Mouse (Mus musculus) urinary bladder, adult 2 months (tissue): ENCODE measurements around the gene Plk4. TPM values are rescaled to one million over a fixed set of nuclear protein-coding genes. Genes with fewer than 3 reads are reported as not detected.
"Not testable (repeated sequence)": the region's sequence is repeated elsewhere in the genome, so short reads cannot be mapped to it uniquely, and the experiment has no call there.

ENCODE experiments used
- DNase-seq: peaks from one replicate; pipeline ENCODE4 v3.0.0; 2022; ENCODE audit warnings: low spot score
- polyA plus RNA-seq: library from polyadenylated mRNA; depleted of rRNA; stranded (reverse); fragments of >200 nt; gene quantifications from 2 replicates; pipeline ENCODE4 v1.2.3, GENCODE M21; 2012; rRNA removed

Plk4 gene
- polyA plus RNA-seq, result 3.0 and 3.2 TPM in 2 replicates

DNA sequence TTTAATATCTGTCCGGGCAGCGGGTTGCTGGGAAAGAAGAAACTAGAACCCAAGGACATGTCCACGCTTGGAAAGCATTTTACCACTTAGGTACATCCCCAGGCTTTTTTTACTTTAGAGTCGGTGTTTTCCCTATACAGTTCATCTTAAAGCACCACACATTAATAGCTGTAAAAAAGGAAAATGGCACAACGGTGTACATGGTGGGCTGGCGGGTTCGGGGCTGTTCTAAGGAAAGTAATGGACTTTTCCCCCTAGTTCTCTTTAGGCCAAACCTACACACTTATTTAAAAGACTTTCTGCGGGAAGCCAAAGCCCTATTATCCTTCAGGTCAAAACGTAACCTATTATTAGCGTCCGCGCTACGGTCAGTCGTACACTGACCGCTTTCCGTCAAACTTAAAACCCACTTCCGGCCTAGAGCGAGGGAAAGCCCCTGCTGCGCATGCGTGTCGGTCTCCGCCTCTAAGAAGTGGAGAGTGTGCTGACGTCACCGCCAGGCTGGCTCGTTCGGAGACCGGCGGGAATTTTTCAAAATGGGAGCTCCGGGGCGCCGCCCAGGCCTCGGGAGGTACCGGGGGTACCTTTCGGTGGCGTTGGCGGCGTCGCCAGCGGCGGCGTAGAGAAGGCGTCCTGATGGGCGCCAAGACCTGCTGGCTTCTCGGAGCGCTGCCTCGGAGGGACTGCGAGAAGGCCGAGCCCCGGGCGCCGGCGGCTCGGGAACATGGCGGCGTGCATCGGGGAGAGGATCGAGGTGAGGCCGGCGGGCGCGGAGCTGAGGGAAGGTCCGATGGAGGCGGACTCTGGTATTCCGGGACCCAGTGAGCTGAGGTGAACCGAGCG is at the start of gene Plk4:
Gene Plk4, plus strand, starts transcription at position 490 of the 843 bp plus-strand sequence.
- DNase-seq, result peak; percentile 85

DNA sequence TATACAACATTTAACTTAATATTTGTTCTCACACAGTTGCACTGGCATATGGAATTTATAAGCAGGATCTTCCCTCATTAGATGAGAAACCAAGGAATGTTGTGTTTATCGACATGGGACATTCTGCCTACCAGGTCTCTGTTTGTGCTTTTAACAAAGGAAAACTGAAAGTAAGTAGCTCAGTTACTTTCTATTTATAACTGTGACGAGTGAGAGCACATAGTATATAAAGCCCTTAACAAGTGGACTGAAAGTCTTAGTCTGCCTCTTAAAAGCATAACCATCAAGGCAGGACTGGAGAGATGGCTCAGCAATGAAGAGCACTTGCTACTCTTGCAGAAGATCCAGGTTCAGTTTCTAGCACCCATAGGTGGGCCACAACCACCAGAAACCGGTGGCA is 39.1 kb upstream of the Plk4 start:
- DNase-seq, result no peak

GRCm38 (mm10) chr3:40761312-40761711 is 38.5 kb upstream of the Plk4 start:
- no peak for DNase-seq

DNA sequence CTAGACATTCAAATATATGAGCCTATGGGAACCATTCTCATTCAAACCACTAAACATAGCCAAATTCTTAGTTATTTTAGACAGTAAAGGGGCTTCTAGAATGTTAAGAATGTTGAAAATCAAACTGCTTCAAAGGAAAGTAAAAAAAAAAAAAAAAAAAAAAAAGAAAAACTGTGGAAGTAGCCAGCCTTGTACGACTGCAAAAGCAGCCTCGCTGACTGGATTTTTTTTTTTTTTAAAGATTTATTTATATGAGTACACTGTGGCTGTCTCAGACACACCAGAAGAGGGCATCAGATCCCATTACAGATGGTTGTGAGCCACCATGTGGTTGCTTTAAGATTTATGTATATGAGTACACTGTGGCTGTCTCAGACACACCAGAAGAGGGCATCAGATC is 6.0 kb upstream of the Plk4 start:
- no peak for DNase-seq

- no peak for DNase-seq
Observed at GRCm38 (mm10) chr3:40798054-40798453, 1.8 kb upstream of the Plk4 start.

- no peak for DNase-seq
Observed at GRCm38 (mm10) chr3:40798500-40798899, 1.3 kb upstream of the Plk4 start.

DNA sequence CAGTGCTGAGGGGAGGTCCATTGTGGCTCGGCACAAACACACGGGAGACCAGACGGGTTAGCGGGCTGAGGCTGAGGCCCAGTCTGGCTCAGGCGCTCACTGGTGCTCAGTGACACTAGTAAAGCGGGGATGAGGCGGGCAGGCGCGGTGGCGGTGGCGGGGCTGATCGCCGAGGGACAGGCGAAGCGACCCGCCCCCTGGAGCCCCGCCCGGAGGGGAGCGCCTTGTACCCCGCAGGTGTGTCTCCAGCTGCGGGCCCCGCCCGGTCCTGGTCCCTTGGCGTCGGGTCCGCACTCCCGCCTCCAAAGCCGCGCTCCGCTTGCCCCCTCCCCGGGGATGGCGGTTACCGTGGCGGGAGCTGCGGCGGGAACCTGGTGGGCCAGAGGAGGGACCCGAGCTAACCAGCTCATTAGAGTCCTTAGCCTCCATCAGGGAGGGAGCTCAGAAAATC is 579 bp downstream of the Plk4 start:
- no peak for DNase-seq

DNA sequence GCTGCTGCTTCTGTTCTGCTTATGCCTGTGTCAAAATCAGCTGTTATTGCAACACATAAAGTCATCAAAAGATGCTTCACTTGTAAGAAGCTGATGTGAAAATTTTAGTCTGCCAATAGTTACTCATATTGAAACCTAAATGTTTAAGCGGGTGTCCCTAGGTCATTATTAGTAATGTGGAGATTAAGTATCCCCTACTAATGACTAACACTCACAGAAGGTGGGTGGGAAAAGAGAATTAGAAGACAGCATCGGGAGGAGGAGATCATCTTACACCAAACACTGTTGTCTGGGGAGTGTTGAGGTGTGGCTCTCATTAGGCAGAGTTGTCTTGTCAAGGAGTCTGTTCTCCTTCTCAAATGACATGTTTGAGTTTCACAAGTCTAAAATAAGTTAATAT is 7.1 kb downstream of the Plk4 start:
- DNase-seq, result no peak

GRCm38 (mm10) chr3:40808686-40809085 is 8.9 kb downstream of the Plk4 start:
- no peak for DNase-seq

GRCm38 (mm10) chr3:40809894-40810293 is 10.1 kb downstream of the Plk4 start:
- no peak for DNase-seq

DNA sequence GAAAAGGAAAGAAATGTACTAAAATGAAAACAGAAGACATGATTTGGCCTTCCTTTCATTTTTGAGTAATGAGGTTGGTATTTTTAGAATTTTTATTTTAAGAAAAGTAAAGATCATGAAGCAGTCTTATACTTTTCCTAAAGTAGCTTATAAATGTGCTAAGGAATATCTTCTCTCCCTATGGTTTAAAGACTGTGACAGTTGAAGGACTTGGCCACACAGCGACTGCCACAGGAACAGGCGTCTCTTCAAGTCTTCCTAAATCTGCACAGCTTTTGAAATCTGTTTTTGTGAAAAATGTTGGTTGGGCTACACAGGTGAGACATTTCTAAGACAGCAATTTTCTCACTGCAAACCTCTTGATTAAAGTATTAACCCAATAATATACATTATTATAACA is 13.5 kb downstream of the Plk4 start:
- DNase-seq, result no peak

DNA sequence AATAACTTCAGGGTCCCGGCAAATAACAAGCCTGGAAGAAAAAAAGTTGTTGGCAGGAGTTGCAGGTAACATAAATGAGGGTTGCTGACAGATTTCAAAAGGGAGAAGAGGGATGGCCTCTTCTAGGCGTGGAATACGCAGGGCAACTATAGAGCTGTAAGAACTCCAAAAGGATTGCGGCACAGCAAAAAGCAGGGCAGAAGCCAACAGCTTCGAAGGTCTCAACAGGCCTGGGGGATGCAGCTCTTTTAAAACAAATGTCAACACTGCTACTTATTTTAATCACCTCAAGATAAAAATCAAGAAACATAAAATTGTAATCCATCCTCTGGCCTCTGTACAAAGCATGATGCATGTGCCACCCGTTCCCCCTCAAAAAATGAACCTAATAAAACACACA is 45.7 kb downstream of the Plk4 start:
- DNase-seq, result not testable (repeated sequence)

DNA sequence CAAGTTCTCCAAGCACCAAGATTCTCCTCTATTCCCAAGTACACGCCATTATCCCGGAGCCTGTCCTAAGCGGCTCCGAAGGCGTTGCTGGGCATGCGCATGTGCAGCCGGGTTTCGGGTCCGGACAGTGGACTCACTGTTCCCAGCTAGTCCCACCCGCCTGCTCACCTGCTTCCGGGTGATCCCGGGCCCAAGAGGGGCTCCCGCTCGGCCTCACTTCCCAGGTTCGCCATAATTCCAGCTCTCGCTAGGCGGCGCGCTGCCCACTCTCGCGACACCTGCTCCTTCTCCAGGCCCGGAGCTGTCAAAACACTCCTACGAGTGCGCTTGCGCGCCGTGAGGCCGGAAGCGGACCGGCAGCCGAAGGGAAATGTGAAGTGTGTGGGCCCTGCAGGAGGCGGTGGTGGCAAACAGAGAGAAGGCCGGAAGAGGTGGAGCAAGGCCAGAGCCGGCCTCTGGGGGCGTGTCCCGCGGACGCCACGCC is 46.7 kb downstream of the Plk4 start, which contains the start of gene Mfsd8:
Gene Mfsd8, minus strand, starts transcription at position 414 of the 484 bp plus-strand sequence.
- peak; percentile 82 for DNase-seq

- DNase-seq, result not testable (repeated sequence)
Observed at GRCm38 (mm10) chr3:40846957-40847017, 47.0 kb downstream of the Plk4 start, which contains the start of gene Abhd18. Gene Abhd18, plus strand, starts transcription at chr3:40846970.

GRCm38 (mm10) chr3:40847018-40847417 is 47.2 kb downstream of the Plk4 start:
- peak; percentile 44 for DNase-seq

DNA sequence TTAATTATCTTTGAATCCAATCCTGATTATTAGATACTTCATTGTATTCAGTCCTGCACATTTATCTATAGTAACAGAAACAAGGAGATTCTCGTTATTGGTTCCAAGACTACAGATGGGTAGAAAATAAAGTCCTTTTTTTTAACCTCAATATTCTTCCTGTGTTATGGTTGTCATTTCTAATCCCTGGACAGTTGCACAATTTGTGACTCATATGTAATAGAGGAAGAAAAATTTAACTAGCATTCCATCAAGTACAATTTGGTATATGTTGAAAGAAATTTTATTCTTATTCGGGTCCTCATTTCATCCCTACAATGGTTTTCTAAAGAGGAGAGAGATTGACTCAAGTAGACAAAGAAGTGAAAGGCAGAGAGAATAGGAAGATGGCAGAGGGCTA is 48.1 kb downstream of the Plk4 start:
- not testable (repeated sequence) for DNase-seq

DNA sequence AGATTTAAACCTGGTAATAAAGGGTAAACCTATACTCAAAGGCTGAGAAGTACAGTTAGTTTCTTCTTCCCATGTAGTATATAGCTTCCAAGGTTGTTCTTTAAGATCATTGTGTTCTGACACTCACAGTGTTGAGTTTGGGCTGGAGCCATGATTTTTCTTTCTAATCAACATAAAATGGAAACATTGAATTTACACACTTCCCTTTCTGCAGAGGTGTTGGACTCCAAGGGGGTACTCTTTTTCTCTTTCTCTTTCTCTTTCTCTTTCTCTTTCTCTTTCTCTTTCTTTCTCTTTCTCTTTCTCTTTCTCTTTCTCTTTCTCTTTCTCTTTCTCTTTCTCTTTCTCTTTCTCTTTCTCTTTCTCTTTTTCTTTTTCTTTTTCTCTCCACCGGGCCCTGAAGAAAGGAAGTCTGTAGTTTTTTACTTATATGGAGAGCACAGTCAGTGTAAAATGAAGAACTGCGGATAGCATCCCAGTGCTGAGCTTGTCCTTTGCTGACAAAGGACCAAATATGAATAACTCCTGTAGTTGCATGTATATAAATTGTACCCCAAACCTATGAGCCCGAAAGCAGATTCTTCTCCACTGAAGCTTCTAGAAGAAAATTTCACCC is 53.4 kb downstream of the Plk4 start:
- not testable (repeated sequence) for DNase-seq

Other genes starting within 250 kb of the Plk4 start
- 0.07 and 0.11 TPM in 2 replicates for gene Slc25a31, start 91.2 kb upstream of the Plk4 start, polyA plus RNA-seq
- gene Hspa4l, start 55.5 kb upstream of the Plk4 start, polyA plus RNA-seq, result 7.1 and 9.9 TPM in 2 replicates
- gene Mfsd8, start 46.9 kb downstream of the Plk4 start, polyA plus RNA-seq, result 9.3 and 9.8 TPM in 2 replicates
- gene Abhd18, start 47.0 kb downstream of the Plk4 start, polyA plus RNA-seq, result 5.1 and 5.5 TPM in 2 replicates
- gene 1700034I23Rik, start 102.5 kb downstream of the Plk4 start, polyA plus RNA-seq, result 0.06 and 0.15 TPM in 2 replicates
- 25.2 and 25.7 TPM in 2 replicates for gene Larp1b, start 149.8 kb downstream of the Plk4 start, polyA plus RNA-seq